Mouse (Mus musculus) spleen, adult 2 months (tissue): ENCODE data around the gene Cpne8.

Source experiments
- CTCF ChIP-seq: fragments of 200-500 bp; IDR thresholded peaks from 2 replicates; pipeline ENCODE4 v1.5.1; 2011; ENCODE audit warnings: mild to moderate bottlenecking, inconsistent platforms; ENCODE audit not compliant: insufficient read depth, insufficient read length, insufficient replicate concordance; ENCODE audit errors: extremely low read depth
- POLR2A ChIP-seq: fragments of 200-500 bp; IDR thresholded peaks from 2 replicates; pipeline ENCODE4 v1.6.1; 2011; ENCODE audit warnings: low read depth, low read length, inconsistent platforms

- TF ChIP-seq POLR2A (no peak), CTCF (no peak)
These were observed at the start of gene Cpne8 for GRCm38 (mm10) chr15:90678985-90679759.
